Mouse (Mus musculus): ENCODE results near the gene Fam50a.

GRCm38 (mm10) chrX:74367512-74367911, 54.7 kb downstream of the Fam50a start:
- TF ChIP-seq CTCF (IDR thresholded peaks at IDR 0.05; ENCODE audit: low read depth) (no peak), EP300 (IDR thresholded peaks at IDR 0.05; ENCODE audit: low read depth) (no peak)

All from liver, postnatal 0 days (tissue).